Mouse (Mus musculus) hindbrain, embryonic 10.5 days (tissue): ENCODE measurements around the gene Gm43552. TPM values are rescaled to one million over a fixed set of nuclear protein-coding genes. Genes with fewer than 3 reads are reported as not detected.

Source experiments
- DNase-seq: peaks from one replicate; pipeline ENCODE4 v3.0.0-alpha.2; 2017; ENCODE audit warnings: low spot score
- H3K27ac ChIP-seq: fragments of 300-500 bp; sonication (generic); 2 replicates; pipeline ENCODE4 v1.5.1; 2016; ENCODE audit warnings: mild to moderate bottlenecking, moderate library complexity
- H3K27me3 ChIP-seq: fragments of 300-500 bp; sonication (generic); 2 replicates; pipeline ENCODE4 v1.6.1; 2016; ENCODE audit warnings: mild to moderate bottlenecking; ENCODE audit not compliant: poor library complexity, insufficient read depth, severe bottlenecking
- H3K36me3 ChIP-seq: fragments of 300-500 bp; sonication (generic); 2 replicates; pipeline ENCODE4 v1.6.1; 2016; ENCODE audit warnings: mild to moderate bottlenecking, moderate library complexity
- H3K4me1 ChIP-seq: fragments of 300-500 bp; sonication (generic); replicated peaks from 2 replicates; pipeline ENCODE4 v1.6.1; 2016; ENCODE audit warnings: mild to moderate bottlenecking
- H3K4me3 ChIP-seq: fragments of 300-500 bp; sonication (generic); 2 replicates; pipeline ENCODE4 v1.5.1; 2016; ENCODE audit warnings: mild to moderate bottlenecking, moderate library complexity
- H3K9me3 ChIP-seq: fragments of 300-500 bp; sonication (generic); 2 replicates; pipeline ENCODE4 v1.6.1; 2016; ENCODE audit warnings: mild to moderate bottlenecking, moderate library complexity
- WGBS: fragments of 180-500 bp; shearing (Covaris S2); methylation state at CpG from one replicate; pipeline ENCODE4 v1.1.7; 2016; 5-methylcytosine and 5-hydroxymethylcytosine counted together
- polyA plus RNA-seq: library from polyadenylated mRNA; unstranded; fragments of >200 nt; fragmentation: Nextera tagmentation; extraction: Ambion mirVana; gene quantifications from 2 replicates; pipeline ENCODE4 v1.2.1, GENCODE M21; 2016

The Gm43552 gene
- polyA plus RNA-seq, 1 experiment from 2014 or later = not detected

DNA sequence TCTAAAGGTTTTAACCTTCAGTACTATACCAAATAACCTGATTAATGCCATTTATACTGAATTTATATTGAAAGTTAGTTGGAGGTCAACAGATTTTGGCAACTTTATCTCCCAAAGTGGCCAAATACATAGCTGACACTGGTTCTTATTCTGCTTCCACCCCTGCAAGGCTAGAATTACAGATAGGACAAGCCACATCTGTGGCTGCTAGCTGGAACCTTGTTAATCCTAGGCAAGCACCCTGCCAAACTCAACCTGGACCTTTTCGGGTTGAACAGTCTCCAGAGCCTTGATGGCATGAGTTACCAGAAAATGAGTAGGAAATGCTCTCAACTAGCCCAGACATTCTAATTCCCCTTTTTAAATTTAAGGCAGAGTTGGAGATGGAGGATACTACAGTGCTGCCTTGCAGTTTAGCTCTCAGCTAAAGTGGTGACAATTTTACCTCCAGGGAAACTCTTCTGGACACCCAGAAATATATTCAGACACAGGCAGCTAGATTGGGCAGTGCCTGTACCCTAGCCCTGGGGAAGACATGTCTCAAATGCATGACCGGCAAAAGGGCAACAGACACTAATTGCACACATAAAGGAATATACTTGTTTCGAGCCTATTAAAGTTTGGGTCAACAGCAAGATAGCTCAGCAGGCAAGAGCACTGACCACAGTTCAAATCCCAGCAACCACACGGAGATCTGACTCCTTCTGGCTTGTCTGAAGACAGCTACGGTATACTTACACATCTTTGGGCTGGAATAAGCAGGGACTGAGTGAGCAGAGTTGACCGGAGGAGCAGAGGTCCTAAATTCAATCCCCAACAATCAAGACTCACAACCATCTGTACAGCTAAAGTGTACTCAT lies 105.4 kb downstream of the Gm43552 start:
- DNase-seq = peak; percentile 6
- no peak overlapping the region for H3K4me3 ChIP-seq
- no peak overlapping the region for H3K27ac ChIP-seq
- peaks cover 17% of the 10 kb centered on the region for H3K4me1 ChIP-seq
- 80% methylated on average over 6 of the region's 6 CpGs for WGBS
- no peaks in the 10 kb centered on the region for H3K27me3 ChIP-seq
- H3K36me3 ChIP-seq = peaks cover 40% of the 10 kb centered on the region
- H3K9me3 ChIP-seq = no peaks in the 10 kb centered on the region

- Histone ChIP-seq H3K9me3 (no peaks in the 10 kb centered on the region), H3K36me3 (peaks cover 40% of the 10 kb centered on the region), H3K27me3 (no peaks in the 10 kb centered on the region), H3K4me1 (peaks cover 13% of the 10 kb centered on the region), H3K4me3 (no peak overlapping the region), H3K27ac (no peak overlapping the region)
- DNase-seq = no peak
- 71% methylated on average over 2 of the region's 2 CpGs for WGBS
Measured at GRCm38 (mm10) chr5:65385704-65386103, 106.9 kb downstream of the Gm43552 start.

Other genes with a start within 250 kb of the Gm43552 start
- gene Rfc1, start 157.2 kb downstream of the Gm43552 start, polyA plus RNA-seq = 54.3 and 85.4 TPM in 2 replicates
- gene Klb, start 144.5 kb downstream of the Gm43552 start, polyA plus RNA-seq = not detected in 2 replicates
- gene Rpl9, start 101.4 kb downstream of the Gm43552 start, polyA plus RNA-seq = 863 and 960 TPM in 2 replicates
- gene Lias, start 101.3 kb downstream of the Gm43552 start, polyA plus RNA-seq = 60.5 and 67.9 TPM in 2 replicates
- 52.0 and 62.9 TPM in 2 replicates for gene Ugdh, start 56.9 kb downstream of the Gm43552 start, polyA plus RNA-seq
- gene Smim14, start 44.4 kb upstream of the Gm43552 start, polyA plus RNA-seq = 74.4 and 106 TPM in 2 replicates
- gene Ube2k, start 44.4 kb upstream of the Gm43552 start, polyA plus RNA-seq = 182 and 190 TPM in 2 replicates
- 78.0 and 98.1 TPM in 2 replicates for gene Pds5a, start 205.4 kb upstream of the Gm43552 start, polyA plus RNA-seq